Mouse (Mus musculus) frontal cortex, postnatal 10 days (tissue): ENCODE data around the gene Bhmt.
"Not testable (repeated sequence)": the region's sequence is repeated elsewhere in the genome, so short reads cannot be mapped to it uniquely, and the experiment has no call there.

Experiments
- DNase-seq, 2 experiments: peaks; one replicate each; pipeline ENCODE4 v3.0.0; 2022; ENCODE audit warnings: low spot score in 2 of 2, mixed read lengths in 1 of 2

The Bhmt gene

DNA sequence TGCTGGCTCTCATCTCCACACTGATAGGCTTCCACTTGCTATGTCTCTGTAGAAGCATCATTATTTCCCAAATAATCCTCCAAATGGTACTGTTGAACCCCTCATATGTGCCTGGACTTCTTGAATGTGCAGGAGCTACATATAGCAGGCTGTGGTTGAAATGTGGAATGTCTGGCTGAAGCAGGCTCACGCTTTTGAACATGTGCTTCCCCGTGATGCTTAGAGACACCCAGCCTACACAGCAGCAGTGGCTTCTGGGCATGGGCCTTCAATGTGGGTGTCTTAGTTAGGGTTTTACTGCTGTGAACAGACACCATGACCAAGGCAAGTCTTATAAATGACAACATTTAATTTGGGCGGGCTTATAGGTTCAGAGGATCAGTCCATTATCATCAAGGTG lies 30.1 kb downstream of the Bhmt start:
- no peak for DNase-seq

GRCm38 (mm10) chr13:93606868-93607578 lies 30.7 kb downstream of the Bhmt start:
- no peak for DNase-seq

GRCm38 (mm10) chr13:93604698-93605097 lies 33.1 kb downstream of the Bhmt start:
- no peak for DNase-seq

GRCm38 (mm10) chr13:93601527-93601926 lies 36.2 kb downstream of the Bhmt start:
- no peak for DNase-seq

DNA sequence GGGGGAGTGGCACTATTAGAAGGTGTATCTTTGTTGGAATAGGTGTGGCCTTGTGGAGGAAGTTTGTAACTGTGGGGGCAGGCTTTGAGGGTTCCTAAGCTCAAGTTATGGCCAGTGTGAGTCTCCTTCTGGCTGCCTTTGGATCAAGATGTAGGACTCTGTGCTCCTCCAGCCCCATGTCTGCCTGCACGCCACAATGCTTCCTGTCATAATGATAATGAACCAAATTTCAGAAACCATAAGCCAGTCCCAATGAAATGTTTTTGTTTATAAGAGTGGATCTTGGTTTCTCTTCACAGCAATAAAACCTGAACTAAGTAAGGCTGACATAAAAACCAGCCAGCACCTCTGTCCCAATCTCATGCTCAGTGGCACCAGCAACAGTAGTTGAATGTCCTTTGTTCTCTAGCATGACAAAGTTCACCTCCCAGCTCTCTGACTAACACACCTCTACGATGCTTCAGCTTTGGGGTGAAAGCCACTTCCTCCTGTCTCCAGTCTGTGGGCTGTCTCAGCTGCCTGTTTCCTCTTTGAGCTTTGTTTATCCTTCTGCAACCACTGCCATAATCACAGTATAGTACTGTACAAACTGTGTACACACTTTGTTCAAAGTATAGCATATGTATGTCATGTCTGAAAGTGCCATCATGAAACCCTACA lies 44.6 kb downstream of the Bhmt start:
- no peak for DNase-seq

GRCm38 (mm10) chr13:93582526-93582925 lies 55.2 kb downstream of the Bhmt start:
- DNase-seq, result not testable (repeated sequence)

DNA sequence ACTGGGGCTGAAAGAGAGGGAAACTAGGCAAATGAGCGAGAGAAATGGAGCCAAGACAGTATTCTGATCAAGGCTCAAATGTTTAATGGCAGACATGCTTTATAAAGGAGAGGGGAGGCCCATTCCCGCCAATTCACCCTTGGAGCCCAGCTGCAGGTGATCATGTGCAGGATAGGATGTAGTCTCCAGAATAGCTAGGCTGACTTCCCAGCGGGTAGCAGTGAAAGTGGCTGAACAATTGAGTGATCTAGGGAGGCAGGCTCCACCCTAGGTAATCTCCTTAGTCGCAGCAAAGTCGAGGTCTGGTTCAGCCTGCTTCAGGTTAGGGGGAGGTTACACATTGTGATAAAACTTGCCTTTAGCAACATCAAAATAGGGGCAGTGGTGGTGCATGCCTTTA lies 57.3 kb downstream of the Bhmt start:
- no peak for DNase-seq

- DNase-seq, result no peak
Observed at GRCm38 (mm10) chr13:93569676-93570075, 68.1 kb downstream of the Bhmt start.
